ENCODE assay signal across 1 mouse cellular context in the genomic region with DNA sequence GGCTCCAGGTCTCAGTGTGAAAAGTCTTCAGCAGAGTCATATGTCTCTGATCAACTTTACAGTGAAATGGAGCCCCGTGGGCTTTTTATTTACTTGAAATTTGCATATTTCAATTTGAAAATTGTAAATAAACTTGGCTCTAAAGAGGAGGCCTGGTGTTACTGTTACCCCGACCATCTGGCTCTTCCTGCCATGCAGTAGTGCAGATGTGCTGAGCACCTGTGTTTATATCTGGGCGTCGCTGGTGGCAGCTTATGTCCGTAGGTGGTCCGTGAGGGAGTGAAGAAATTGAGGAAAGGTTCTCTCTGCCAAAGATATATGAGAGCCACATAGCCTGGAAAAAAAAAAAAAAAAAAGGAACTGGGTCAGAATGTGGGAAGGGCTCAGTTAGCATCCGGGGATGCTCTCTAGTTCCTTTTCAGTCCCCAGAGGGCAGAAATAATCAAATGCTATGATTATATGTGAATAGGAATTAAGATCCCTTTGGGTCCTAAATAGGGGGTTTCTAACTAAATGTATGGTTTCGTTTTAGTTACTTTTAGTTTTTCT.
TF ChIP-seq lines count a peak whose summit lies in the region.

No protein-coding gene starts in this region.

TF ChIP-seq in MEL, 35 proteins besides CTCF, POLR2A, EP300 and RAD21:
- TF ChIP-seq TAL1 (IDR thresholded peaks at IDR 0.05; ENCODE audit: low read length), result no peak
- TF ChIP-seq MYB (IDR thresholded peaks at IDR 0.05; ENCODE audit: low read depth, low read length), result no peak
- no peak for TF ChIP-seq TBP (IDR thresholded peaks at IDR 0.05; ENCODE audit: low read depth, low read length)
- TF ChIP-seq ZNF384 (IDR thresholded peaks at IDR 0.05; ENCODE audit: low read depth, low read length), result peak; percentile 66
